Mouse (Mus musculus): ENCODE results near the gene Pex5l. TPM values are rescaled to one million over a fixed set of nuclear protein-coding genes. Genes with fewer than 3 reads are reported as not detected.

Pex5l gene
- polyA plus RNA-seq, 2 experiments, result 0.04 TPM; not detected in 1

GRCm38 (mm10) chr3:33061016-33061415 is 82.0 kb downstream of the Pex5l start:
- WGBS (ENCODE audit: insufficient replicate concordance), result 70% methylated on average over 4 of the region's 4 CpGs
- Histone ChIP-seq H3K4me3 (ENCODE audit: insufficient read depth in 1 of 2, low read depth in 2 of 2, low read length in 2 of 2) (no peak overlapping the region), H3K36me3 (replicated peaks; ENCODE audit: control insufficient read depth, insufficient read depth, low read depth) (no peaks in the 10 kb centered on the region), H3K9me3 (ENCODE audit: control insufficient read depth, low read length) (no peaks in the 10 kb centered on the region), H3K4me1 (replicated peaks; ENCODE audit: control insufficient read depth in 2 of 2, insufficient read depth in 2 of 2, low read length in 1 of 2) (no peaks in the 10 kb centered on the region), H3K27ac (no peak overlapping the region), H3K4me2 (ENCODE audit: low read depth) (no peak overlapping the region), H3K9ac (replicated peaks) (no peak overlapping the region), H3K27me3 (ENCODE audit: control insufficient read depth, insufficient read depth, low read length) (no peaks in the 10 kb centered on the region)
- no peak for ATAC-seq (ENCODE audit: insufficient read depth)
- TF ChIP-seq CTCF (IDR thresholded peaks at IDR 0.05; ENCODE audit: low read depth) (no peak), EP300 (IDR thresholded peaks at IDR 0.05; ENCODE audit: low read depth) (no peak)
- DNase-seq (ENCODE audit: low read depth in 3 of 3, low spot score in 3 of 3), result no peak

GRCm38 (mm10) chr3:33060343-33060937 is 82.6 kb downstream of the Pex5l start:
- ATAC-seq (ENCODE audit: insufficient read depth), result no peak
- TF ChIP-seq EP300 (IDR thresholded peaks at IDR 0.05; ENCODE audit: low read depth) (no peak), CTCF (IDR thresholded peaks at IDR 0.05; ENCODE audit: low read depth) (no peak)
- Histone ChIP-seq H3K36me3 (replicated peaks; ENCODE audit: control insufficient read depth, insufficient read depth, low read depth) (no peaks in the 10 kb centered on the region), H3K4me3 (ENCODE audit: insufficient read depth in 1 of 2, low read depth in 2 of 2, low read length in 2 of 2) (no peak overlapping the region), H3K27ac (no peak overlapping the region), H3K4me2 (ENCODE audit: low read depth) (no peak overlapping the region), H3K9ac (replicated peaks) (no peak overlapping the region), H3K9me3 (ENCODE audit: control insufficient read depth, low read length) (no peaks in the 10 kb centered on the region), H3K27me3 (ENCODE audit: control insufficient read depth, insufficient read depth, low read length) (no peaks in the 10 kb centered on the region), H3K4me1 (replicated peaks; ENCODE audit: control insufficient read depth in 2 of 2, insufficient read depth in 2 of 2, low read length in 1 of 2) (no peaks in the 10 kb centered on the region)
- DNase-seq (ENCODE audit: low read depth in 3 of 3, low spot score in 3 of 3), result no peak
- 45% methylated on average over 7 of the region's 7 CpGs for WGBS (ENCODE audit: insufficient replicate concordance)

GRCm38 (mm10) chr3:33048304-33048703 is 94.7 kb downstream of the Pex5l start:
- no peak overlapping the region for H3K9ac ChIP-seq (replicated peaks)

DNA sequence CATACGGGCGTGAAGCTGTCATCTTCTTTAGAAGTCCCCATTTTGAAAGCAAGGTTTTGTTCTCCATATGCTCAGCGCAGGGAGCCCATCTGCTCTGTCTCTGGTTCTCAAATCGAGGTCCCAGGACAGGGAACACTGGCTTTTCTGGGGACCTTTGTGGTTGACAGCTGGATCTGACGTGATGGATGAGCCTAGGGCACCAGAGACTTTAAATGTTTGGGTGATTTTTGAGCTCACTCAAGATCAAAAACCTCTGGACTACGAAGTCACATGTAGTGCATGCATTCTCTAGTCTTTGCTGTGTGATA is 98.3 kb downstream of the Pex5l start:
- Histone ChIP-seq H3K27me3 (ENCODE audit: control insufficient read depth, insufficient read depth, low read length) (no peaks in the 10 kb centered on the region), H3K27ac (no peak overlapping the region), H3K36me3 (replicated peaks; ENCODE audit: control insufficient read depth, insufficient read depth, low read depth) (no peaks in the 10 kb centered on the region), H3K4me3 (ENCODE audit: insufficient read depth in 1 of 2, low read depth in 2 of 2, low read length in 2 of 2) (no peak overlapping the region), H3K4me1 (replicated peaks; ENCODE audit: control insufficient read depth in 2 of 2, insufficient read depth in 2 of 2, low read length in 1 of 2) (no peaks in the 10 kb centered on the region), H3K9ac (replicated peaks) (no peak overlapping the region), H3K9me3 (ENCODE audit: control insufficient read depth, low read length) (no peaks in the 10 kb centered on the region), H3K4me2 (ENCODE audit: low read depth) (no peak overlapping the region)
- DNase-seq (ENCODE audit: low read depth in 3 of 3, low spot score in 3 of 3), result no peak
- TF ChIP-seq CTCF (IDR thresholded peaks at IDR 0.05; ENCODE audit: low read depth) (no peak), EP300 (IDR thresholded peaks at IDR 0.05; ENCODE audit: low read depth) (no peak)
- no peak for ATAC-seq (ENCODE audit: insufficient read depth)
- 61% methylated on average over 6 of the region's 6 CpGs for WGBS (ENCODE audit: insufficient replicate concordance)

More at GRCm38 (mm10) chr3:33048304-33048703, 94.7 kb downstream of the Pex5l start:
- 45% methylated on average over 5 of the region's 5 CpGs for WGBS (ENCODE audit: insufficient replicate concordance)
- no peak for DNase-seq (ENCODE audit: low read depth in 3 of 3, low spot score in 3 of 3)
- no peaks in the 10 kb centered on the region for H3K27me3 ChIP-seq (ENCODE audit: control insufficient read depth, insufficient read depth, low read length)
- no peak overlapping the region for H3K27ac ChIP-seq
- no peak for ATAC-seq (ENCODE audit: insufficient read depth)
- no peaks in the 10 kb centered on the region for H3K36me3 ChIP-seq (replicated peaks; ENCODE audit: control insufficient read depth, insufficient read depth, low read depth)
- H3K4me2 ChIP-seq (ENCODE audit: low read depth), result no peak overlapping the region
- H3K4me3 ChIP-seq (ENCODE audit: insufficient read depth in 1 of 2, low read depth in 2 of 2, low read length in 2 of 2), result no peak overlapping the region
- TF ChIP-seq EP300 (IDR thresholded peaks at IDR 0.05; ENCODE audit: low read depth) (no peak), CTCF (IDR thresholded peaks at IDR 0.05; ENCODE audit: low read depth) (no peak)
- H3K4me1 ChIP-seq (replicated peaks; ENCODE audit: control insufficient read depth in 2 of 2, insufficient read depth in 2 of 2, low read length in 1 of 2), result no peaks in the 10 kb centered on the region
- no peaks in the 10 kb centered on the region for H3K9me3 ChIP-seq (ENCODE audit: control insufficient read depth, low read length)

GRCm38 (mm10) chr3:33043896-33044798 is 98.9 kb downstream of the Pex5l start:
- Histone ChIP-seq H3K9ac (replicated peaks) (no peak overlapping the region), H3K4me3 (ENCODE audit: insufficient read depth in 1 of 2, low read depth in 2 of 2, low read length in 2 of 2) (no peak overlapping the region), H3K27ac (no peak overlapping the region), H3K4me2 (ENCODE audit: low read depth) (no peak overlapping the region), H3K36me3 (replicated peaks; ENCODE audit: control insufficient read depth, insufficient read depth, low read depth) (no peaks in the 10 kb centered on the region), H3K27me3 (ENCODE audit: control insufficient read depth, insufficient read depth, low read length) (no peaks in the 10 kb centered on the region), H3K9me3 (ENCODE audit: control insufficient read depth, low read length) (no peaks in the 10 kb centered on the region), H3K4me1 (replicated peaks; ENCODE audit: control insufficient read depth in 2 of 2, insufficient read depth in 2 of 2, low read length in 1 of 2) (no peaks in the 10 kb centered on the region)
- no peak for ATAC-seq (ENCODE audit: insufficient read depth)
- 58% methylated on average over 10 of the region's 10 CpGs for WGBS (ENCODE audit: insufficient replicate concordance)
- TF ChIP-seq CTCF (IDR thresholded peaks at IDR 0.05; ENCODE audit: low read depth) (no peak), EP300 (IDR thresholded peaks at IDR 0.05; ENCODE audit: low read depth) (no peak)
- no peak for DNase-seq (ENCODE audit: low read depth in 3 of 3, low spot score in 3 of 3)

All from liver, embryonic 14.5 days (tissue).